Mouse (Mus musculus) myocyte (in vitro differentiated cells): ENCODE results near the gene Fopnl. TPM values are rescaled to one million over a fixed set of nuclear protein-coding genes. Genes with fewer than 3 reads are reported as not detected.

Source experiments
- H3K27me3 ChIP-seq: one replicate; pipeline ENCODE4 v1.6.1; 2011; ENCODE audit not compliant: control insufficient read depth, insufficient read depth, insufficient read length
- H3K36me3 ChIP-seq: one replicate; pipeline ENCODE4 v1.6.1; 2011; ENCODE audit not compliant: control insufficient read depth, insufficient read depth
- H3K4me2 ChIP-seq: one replicate; pipeline ENCODE4 v1.6.1; 2011; ENCODE audit warnings: low read depth, control low read depth
- H3K4me3 ChIP-seq: one replicate; pipeline ENCODE4 v1.5.1; 2011; ENCODE audit warnings: mild to moderate bottlenecking, control low read depth, moderate library complexity
- H3K79me2 ChIP-seq: one replicate; pipeline ENCODE4 v1.6.1; 2011; ENCODE audit not compliant: control insufficient read depth, insufficient read depth
- H3ac ChIP-seq: one replicate; pipeline ENCODE4 v1.6.1; 2011; ENCODE audit not compliant: control insufficient read depth, insufficient read length
- CEBPB ChIP-seq: IDR thresholded peaks from 2 replicates; pipeline ENCODE4 v1.6.1; 2011; ENCODE audit warnings: mild to moderate bottlenecking, moderate library complexity; ENCODE audit not compliant: poor library complexity, insufficient read depth, severe bottlenecking
- E2F4 ChIP-seq: IDR thresholded peaks from one replicate; pipeline ENCODE4 v1.6.1; 2011; ENCODE audit warnings: mild to moderate bottlenecking, control low read depth, moderate library complexity; ENCODE audit not compliant: insufficient read depth
- MAX ChIP-seq: IDR thresholded peaks from one replicate; pipeline ENCODE4 v1.6.1; 2011; ENCODE audit warnings: low read depth, mild to moderate bottlenecking, control low read depth
- MYOD1 ChIP-seq, 3 experiments: IDR thresholded peaks; one replicate each; pipeline ENCODE4 v1.6.1; 2011; ENCODE audit warnings: control low read depth in 2 of 3, low read depth in 2 of 3, mild to moderate bottlenecking in 2 of 3, moderate library complexity in 1 of 3; ENCODE audit not compliant: insufficient read length in 2 of 3, control insufficient read depth in 1 of 3
- MYOG ChIP-seq, 3 experiments: IDR thresholded peaks; one replicate each; pipeline ENCODE4 v1.6.1; 2011; ENCODE audit warnings: control low read depth in 2 of 3, low read depth in 2 of 3, mild to moderate bottlenecking in 2 of 3; ENCODE audit not compliant: insufficient read length in 2 of 3, control insufficient read depth in 1 of 3, insufficient read depth in 1 of 3
- POLR2A ChIP-seq: IDR thresholded peaks from one replicate; pipeline ENCODE4 v1.6.1; 2011; ENCODE audit warnings: low read depth, mild to moderate bottlenecking, control low read depth, moderate library complexity; ENCODE audit not compliant: insufficient read length
- POLR2AphosphoS2 ChIP-seq: IDR thresholded peaks from one replicate; pipeline ENCODE4 v1.6.1; 2011; ENCODE audit warnings: low read depth, control low read depth; ENCODE audit not compliant: insufficient read length
- REST ChIP-seq: IDR thresholded peaks from one replicate; pipeline ENCODE4 v1.6.1; 2011; ENCODE audit warnings: mild to moderate bottlenecking, control low read depth, moderate library complexity; ENCODE audit not compliant: insufficient read depth, insufficient read length
- SRF ChIP-seq: IDR thresholded peaks from one replicate; pipeline ENCODE4 v1.6.1; 2011; ENCODE audit warnings: low read depth; ENCODE audit not compliant: control insufficient read depth, insufficient read length
- TCF12 ChIP-seq: IDR thresholded peaks from one replicate; pipeline ENCODE4 v1.6.1; 2011; ENCODE audit warnings: mild to moderate bottlenecking, control low read depth; ENCODE audit not compliant: poor library complexity, insufficient read depth, severe bottlenecking
- TCF3 ChIP-seq: IDR thresholded peaks from one replicate; pipeline ENCODE4 v1.6.1; 2011; ENCODE audit warnings: low read depth, control low read depth; ENCODE audit not compliant: insufficient read length
- USF1 ChIP-seq: IDR thresholded peaks from one replicate; pipeline ENCODE4 v1.6.1; 2011; ENCODE audit warnings: low read depth, mild to moderate bottlenecking, control low read depth, moderate library complexity
- polyA plus RNA-seq: library from polyadenylated mRNA; unstranded; fragments of >200 nt; fragmentation: generic; extraction: Trizol; gene quantifications from one replicate; pipeline ENCODE4 v1.2.1, GENCODE M21; 2012; ENCODE audit warnings: missing spikeins

Gene Fopnl
- polyA plus RNA-seq, 1 experiment = 34.3 TPM

GRCm38 (mm10) chr16:14320494-14320893 lies 3.3 kb upstream of the Fopnl start:
- Histone ChIP-seq H3K4me2 (no peak overlapping the region), H3K79me2 (peaks cover 16% of the 10 kb centered on the region), H3K4me3 (no peak overlapping the region), H3ac (no peak overlapping the region), H3K36me3 (no peaks in the 10 kb centered on the region), H3K27me3 (no peaks in the 10 kb centered on the region)
- TF ChIP-seq TCF12 (no peak), POLR2AphosphoS2 (no peak), MAX (no peak), SRF (no peak), MYOG (IDR thresholded peaks at IDR 0.05; ENCODE audit: control insufficient read depth in 1 of 3, insufficient read depth in 1 of 3, insufficient read length in 2 of 3, low read depth in 2 of 3) (no peak), POLR2A (no peak)

GRCm38 (mm10) chr16:14319681-14320080 lies 2.5 kb upstream of the Fopnl start:
- Histone ChIP-seq H3K4me3 (no peak overlapping the region), H3ac (no peak overlapping the region), H3K27me3 (no peaks in the 10 kb centered on the region), H3K36me3 (no peaks in the 10 kb centered on the region), H3K4me2 (no peak overlapping the region), H3K79me2 (peaks cover 24% of the 10 kb centered on the region)
- TF ChIP-seq USF1 (no peak), TCF12 (no peak), E2F4 (no peak), MYOG (IDR thresholded peaks at IDR 0.05; ENCODE audit: control insufficient read depth in 1 of 3, insufficient read depth in 1 of 3, insufficient read length in 2 of 3, low read depth in 2 of 3) (no peak), POLR2A (no peak), SRF (no peak), MYOD1 (IDR thresholded peaks at IDR 0.05; ENCODE audit: control insufficient read depth in 1 of 3, insufficient read length in 2 of 3, low read depth in 2 of 3) (no peak), REST (no peak), TCF3 (no peak), CEBPB (no peak), MAX (no peak), POLR2AphosphoS2 (no peak)

GRCm38 (mm10) chr16:14312914-14313313 lies 4.3 kb downstream of the Fopnl start:
- H3K36me3 ChIP-seq = peaks cover 30% of the 10 kb centered on the region
- TF ChIP-seq POLR2AphosphoS2 (no peak), POLR2A (no peak), MAX (no peak), USF1 (no peak), CEBPB (no peak), E2F4 (no peak)

GRCm38 (mm10) chr16:14311371-14311770 lies 5.8 kb downstream of the Fopnl start:
- H3K36me3 ChIP-seq = peaks cover 41% of the 10 kb centered on the region
- no peaks in the 10 kb centered on the region for H3K27me3 ChIP-seq
- H3ac ChIP-seq = no peak overlapping the region
- no peak overlapping the region for H3K4me2 ChIP-seq
- no peak overlapping the region for H3K4me3 ChIP-seq
- H3K79me2 ChIP-seq = peaks cover 24% of the 10 kb centered on the region
- no peak for TF ChIP-seq USF1
- TF ChIP-seq POLR2AphosphoS2 = no peak
- no peak for TF ChIP-seq CEBPB
- TF ChIP-seq REST = no peak
- TF ChIP-seq POLR2A = no peak
- TF ChIP-seq MYOD1 (IDR thresholded peaks at IDR 0.05; ENCODE audit: control insufficient read depth in 1 of 3, insufficient read length in 2 of 3, low read depth in 2 of 3) = no peak
- no peak for TF ChIP-seq TCF3
- TF ChIP-seq TCF12 = no peak
- TF ChIP-seq SRF = no peak
- no peak for TF ChIP-seq MYOG (IDR thresholded peaks at IDR 0.05; ENCODE audit: control insufficient read depth in 1 of 3, insufficient read depth in 1 of 3, insufficient read length in 2 of 3, low read depth in 2 of 3)
- TF ChIP-seq MAX = no peak
- TF ChIP-seq E2F4 = no peak

More at GRCm38 (mm10) chr16:14312914-14313313, 4.3 kb downstream of the Fopnl start:
- Histone ChIP-seq H3K79me2 (peaks cover 32% of the 10 kb centered on the region), H3K4me3 (no peak overlapping the region), H3ac (no peak overlapping the region), H3K4me2 (no peak overlapping the region), H3K27me3 (no peaks in the 10 kb centered on the region)

- no peak overlapping the region for H3K4me3 ChIP-seq
- no peak overlapping the region for H3ac ChIP-seq
- TF ChIP-seq USF1 (no peak), REST (no peak), CEBPB (no peak)
- H3K79me2 ChIP-seq = peaks cover 9% of the 10 kb centered on the region
- H3K27me3 ChIP-seq = no peaks in the 10 kb centered on the region
- peaks cover 47% of the 10 kb centered on the region for H3K36me3 ChIP-seq
- H3K4me2 ChIP-seq = no peak overlapping the region
Observed at GRCm38 (mm10) chr16:14309833-14310232, 7.4 kb downstream of the Fopnl start.
